Mouse (Mus musculus) stomach, postnatal 0 days (tissue): ENCODE data around the gene Dlg4.

Source experiments
- CTCF ChIP-seq: IDR thresholded peaks from 2 replicates; pipeline ENCODE4 v1.5.1; 2016; ENCODE audit warnings: antibody characterized with exemption, low read depth, mild to moderate bottlenecking, moderate library complexity
- EP300 ChIP-seq: optimal IDR thresholded peaks from 2 replicates; pipeline ENCODE3; 2016; ENCODE audit warnings: antibody characterized with exemption

- TF ChIP-seq CTCF (no peak), EP300 (no peak)
Measured at GRCm38 (mm10) chr11:70029130-70029801, 12.5 kb downstream of the Dlg4 start.
